Mouse (Mus musculus) MEL (cell line): ENCODE data around the gene Slc22a17. TPM values are rescaled to one million over a fixed set of nuclear protein-coding genes. Genes with fewer than 3 reads are reported as not detected.
A peak's percentile ranks its signal among the peaks of the same experiment; 100 is the strongest.

ENCODE experiments used
- DNase-seq: peaks from one replicate; pipeline ENCODE4 v3.0.0; 2011; ENCODE audit warnings: low read depth, low spot score
- H3K27ac ChIP-seq: 2 replicates; pipeline ENCODE4 v1.5.1; 2012; ENCODE audit warnings: low read depth, mild to moderate bottlenecking, control low read depth, low read length, moderate library complexity; ENCODE audit not compliant: control insufficient read depth
- H3K27me3 ChIP-seq, 2 experiments: fragments of 150-350 bp in 1 of 2; sonication (generic) in 1 of 2; 2 replicates each; pipeline ENCODE4 v1.6.1; 2012; ENCODE audit warnings: low read length in 2 of 2, mild to moderate bottlenecking in 2 of 2, improper control_type of control experiment in 1 of 2, moderate library complexity in 1 of 2; ENCODE audit not compliant: insufficient read depth in 2 of 2, control insufficient read depth in 1 of 2
- H3K36me3 ChIP-seq, 2 experiments: 2 replicates each; pipeline ENCODE4 v1.6.1; 2012 to 2014; ENCODE audit warnings: low read length in 2 of 2, improper control_type of control experiment in 1 of 2, inconsistent platforms in 1 of 2, mild to moderate bottlenecking in 1 of 2; ENCODE audit not compliant: insufficient read depth in 2 of 2, control insufficient read depth in 1 of 2
- H3K4me1 ChIP-seq, 2 experiments: fragments of 150-350 bp in 1 of 2; sonication (generic) in 1 of 2; 2 replicates each; pipeline ENCODE4 v1.6.1; 2012; ENCODE audit warnings: low read length in 2 of 2, improper control_type of control experiment in 1 of 2, mild to moderate bottlenecking in 1 of 2; ENCODE audit not compliant: insufficient read depth in 2 of 2, control insufficient read depth in 1 of 2
- H3K4me3 ChIP-seq, 2 experiments: fragments of 150-350 bp in 1 of 2; sonication (generic) in 1 of 2; 2 replicates each; pipeline ENCODE4 v1.5.1; 2012; ENCODE audit warnings: low read depth in 2 of 2, low read length in 2 of 2, mild to moderate bottlenecking in 2 of 2, moderate library complexity in 2 of 2, control low read depth in 1 of 2, improper control_type of control experiment in 1 of 2; ENCODE audit not compliant: control insufficient read depth in 1 of 2, insufficient read depth in 1 of 2
- H3K79me2 ChIP-seq: 2 replicates; pipeline ENCODE4 v1.6.1; 2012; ENCODE audit warnings: mild to moderate bottlenecking, low read length, moderate library complexity; ENCODE audit not compliant: control insufficient read depth, poor library complexity, insufficient read depth
- H3K9ac ChIP-seq: 2 replicates; pipeline ENCODE4 v1.6.1; 2012; ENCODE audit warnings: low read depth, mild to moderate bottlenecking, control low read depth, low read length, moderate library complexity; ENCODE audit not compliant: control insufficient read depth, poor library complexity, severe bottlenecking
- H3K9me3 ChIP-seq: fragments of 150-350 bp; sonication (generic); replicated peaks from 2 replicates; pipeline ENCODE4 v1.6.1; 2012; ENCODE audit warnings: mild to moderate bottlenecking, low read length, improper control_type of control experiment, moderate library complexity; ENCODE audit not compliant: insufficient read depth
- BHLHE40 ChIP-seq: IDR thresholded peaks from 2 replicates; pipeline ENCODE4 v1.6.1; 2012; ENCODE audit warnings: low read depth, mild to moderate bottlenecking, inconsistent platforms, low read length, improper control_type of control experiment, borderline replicate concordance
- CHD1 ChIP-seq: IDR thresholded peaks from 2 replicates; pipeline ENCODE4 v1.6.1; 2012; ENCODE audit warnings: low read depth, mild to moderate bottlenecking, inconsistent platforms, low read length, improper control_type of control experiment
- CHD2 ChIP-seq: IDR thresholded peaks from 2 replicates; pipeline ENCODE4 v1.6.1; 2011; ENCODE audit warnings: low read length, improper control_type of control experiment
- ELF1 ChIP-seq: IDR thresholded peaks from 2 replicates; pipeline ENCODE4 v1.6.1; 2014; ENCODE audit warnings: low read depth, mild to moderate bottlenecking, inconsistent platforms, low read length, improper control_type of control experiment, moderate library complexity
- ETS1 ChIP-seq: IDR thresholded peaks from 2 replicates; pipeline ENCODE4 v1.6.1; 2012; ENCODE audit warnings: low read depth, mild to moderate bottlenecking, inconsistent platforms, low read length, improper control_type of control experiment, moderate library complexity
- GABPA ChIP-seq: IDR thresholded peaks from 2 replicates; pipeline ENCODE4 v1.6.1; 2012; ENCODE audit warnings: low read depth, mild to moderate bottlenecking, inconsistent platforms, low read length, improper control_type of control experiment, moderate library complexity
- GATA1 ChIP-seq: IDR thresholded peaks from 2 replicates; pipeline ENCODE4 v1.6.1; 2011; ENCODE audit warnings: low read depth, low read length, improper control_type of control experiment
- HCFC1 ChIP-seq: IDR thresholded peaks from 2 replicates; pipeline ENCODE4 v1.6.1; 2012; ENCODE audit warnings: low read depth, mild to moderate bottlenecking, inconsistent platforms, low read length, improper control_type of control experiment, moderate library complexity
- JUND ChIP-seq: IDR thresholded peaks from 2 replicates; pipeline ENCODE4 v1.6.1; 2011; ENCODE audit warnings: low read depth, mild to moderate bottlenecking, improper control_type of control experiment, low read length
- MAZ ChIP-seq: IDR thresholded peaks from 2 replicates; pipeline ENCODE4 v1.6.1; 2012; ENCODE audit warnings: low read depth, mild to moderate bottlenecking, inconsistent platforms, low read length, improper control_type of control experiment
- MYB ChIP-seq: IDR thresholded peaks from 2 replicates; pipeline ENCODE4 v1.6.1; 2011; ENCODE audit warnings: mild to moderate bottlenecking, low read depth, low read length, improper control_type of control experiment
- MYC ChIP-seq: IDR thresholded peaks from 2 replicates; pipeline ENCODE4 v1.6.1; 2011; ENCODE audit warnings: low read depth, mild to moderate bottlenecking, low read length, improper control_type of control experiment, moderate library complexity
- NELFE ChIP-seq: IDR thresholded peaks from 2 replicates; pipeline ENCODE4 v1.6.1; 2011; ENCODE audit warnings: low read depth, low read length, improper control_type of control experiment
- NRF1 ChIP-seq: IDR thresholded peaks from 2 replicates; pipeline ENCODE4 v1.6.1; 2014; ENCODE audit warnings: low read depth, mild to moderate bottlenecking, inconsistent platforms, low read length, improper control_type of control experiment, moderate library complexity; ENCODE audit not compliant: poor library complexity, insufficient read depth, severe bottlenecking
- POLR2A ChIP-seq, 2 experiments: IDR thresholded peaks; 2 replicates each; pipeline ENCODE4 v1.6.1; 2011 to 2012; ENCODE audit warnings: low read length in 2 of 2, mild to moderate bottlenecking in 2 of 2, control low read depth in 1 of 2, improper control_type of control experiment in 1 of 2, low read depth in 1 of 2, moderate library complexity in 1 of 2; ENCODE audit not compliant: control insufficient read depth in 1 of 2, insufficient read depth in 1 of 2, poor library complexity in 1 of 2
- POLR2AphosphoS2 ChIP-seq: IDR thresholded peaks from 2 replicates; pipeline ENCODE4 v1.6.1; 2011; ENCODE audit warnings: low read length, improper control_type of control experiment
- SIN3A ChIP-seq: IDR thresholded peaks from 2 replicates; pipeline ENCODE4 v1.6.1; 2012; ENCODE audit warnings: low read length, improper control_type of control experiment, inconsistent platforms
- SMC3 ChIP-seq: IDR thresholded peaks from 2 replicates; pipeline ENCODE4 v1.6.1; 2011; ENCODE audit warnings: low read depth, low read length, improper control_type of control experiment
- TAL1 ChIP-seq: IDR thresholded peaks from 2 replicates; pipeline ENCODE4 v1.6.1; 2012; ENCODE audit warnings: mild to moderate bottlenecking, inconsistent platforms, low read length, moderate library complexity, mixed read lengths
- UBTF ChIP-seq: IDR thresholded peaks from 2 replicates; pipeline ENCODE4 v1.6.1; 2012; ENCODE audit warnings: low read depth, mild to moderate bottlenecking, inconsistent platforms, low read length, improper control_type of control experiment, moderate library complexity, borderline replicate concordance; ENCODE audit not compliant: insufficient read depth
- USF1 ChIP-seq: IDR thresholded peaks from 2 replicates; pipeline ENCODE4 v1.6.1; 2014; ENCODE audit warnings: low read depth, mild to moderate bottlenecking, inconsistent platforms, low read length, improper control_type of control experiment, moderate library complexity
- ZC3H11A ChIP-seq: IDR thresholded peaks from 2 replicates; pipeline ENCODE4 v1.6.1; 2012; ENCODE audit warnings: low read depth, mild to moderate bottlenecking, inconsistent platforms, low read length, improper control_type of control experiment
- ZKSCAN1 ChIP-seq: IDR thresholded peaks from 2 replicates; pipeline ENCODE4 v1.6.1; 2012; ENCODE audit warnings: low read depth, mild to moderate bottlenecking, inconsistent platforms, low read length, improper control_type of control experiment, moderate library complexity
- polyA plus RNA-seq, 2 experiments: library from polyadenylated mRNA; stranded (reverse) in 1 of 2; unstranded in 1 of 2; fragments of >175 nt in 1 of 2; fragments of >200 nt in 1 of 2; gene quantifications; 2 replicates each; pipeline versions ENCODE4 v1.2.1 to v1.2.4; 2012; ENCODE audit warnings: low replicate concordance in 2 of 2, low read depth in 1 of 2; ENCODE audit not compliant: insufficient read length in 2 of 2, insufficient read depth in 1 of 2, missing spikeins in 1 of 2
- total RNA-seq: library from RNA; depleted of rRNA; stranded (reverse); fragments of 300-350 nt; gene quantifications from 2 replicates; pipeline ENCODE4 v1.2.3, GENCODE M21; 2012

Gene Slc22a17
- total and polyA plus RNA-seq, 3 experiments: 0.31 to 1.1 TPM; not detected in 1

DNA sequence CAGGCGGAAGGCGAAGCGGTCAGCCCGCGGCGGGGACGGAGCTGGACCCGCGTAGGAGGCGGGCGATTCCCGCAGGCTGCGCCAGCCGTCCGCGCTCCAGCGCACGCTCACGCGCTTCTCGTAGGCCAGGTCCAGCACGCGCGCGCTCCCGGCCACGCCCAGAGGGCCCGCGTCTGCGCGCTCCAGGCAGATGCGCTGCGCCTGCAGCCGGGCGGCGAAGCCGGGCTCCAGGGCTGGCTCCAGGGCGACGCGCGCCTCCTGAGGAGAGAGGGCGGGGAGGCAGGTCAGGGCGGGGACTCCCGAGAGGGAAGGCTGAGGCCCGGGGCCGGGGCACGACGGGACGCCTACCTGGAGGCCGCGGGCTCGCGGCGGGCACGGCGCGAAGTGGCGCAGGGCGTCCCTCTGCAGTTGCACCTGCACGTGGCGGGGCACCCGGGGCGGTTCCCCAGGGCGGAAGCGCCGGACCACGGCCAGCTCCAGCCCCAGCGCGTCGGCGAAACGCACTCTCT lies 36.3 kb downstream of the Slc22a17 start (continued):
- peak; percentile 41; the same call in 1 of the 2 replicates for TF ChIP-seq SIN3A
- TF ChIP-seq POLR2AphosphoS2: peak; percentile 50; the same call in 1 of the 2 replicates
- TF ChIP-seq USF1: peak; percentile 32; the same call in 1 of the 2 replicates
- peak; percentile 66 for TF ChIP-seq HCFC1
- no peak for TF ChIP-seq TAL1
- peak; percentile 55 to 77; a peak in 3 of 4 replicates for TF ChIP-seq POLR2A (IDR thresholded peaks at IDR 0.05; ENCODE audit: control insufficient read depth in 1 of 2, insufficient read depth in 1 of 2, low read depth in 1 of 2, low read length in 2 of 2, poor library complexity in 1 of 2)
- peak; percentile 90; the same call in 1 of the 2 replicates for TF ChIP-seq UBTF
- TF ChIP-seq GABPA: no peak
- TF ChIP-seq, all 39 proteins: peak for 16

DNA sequence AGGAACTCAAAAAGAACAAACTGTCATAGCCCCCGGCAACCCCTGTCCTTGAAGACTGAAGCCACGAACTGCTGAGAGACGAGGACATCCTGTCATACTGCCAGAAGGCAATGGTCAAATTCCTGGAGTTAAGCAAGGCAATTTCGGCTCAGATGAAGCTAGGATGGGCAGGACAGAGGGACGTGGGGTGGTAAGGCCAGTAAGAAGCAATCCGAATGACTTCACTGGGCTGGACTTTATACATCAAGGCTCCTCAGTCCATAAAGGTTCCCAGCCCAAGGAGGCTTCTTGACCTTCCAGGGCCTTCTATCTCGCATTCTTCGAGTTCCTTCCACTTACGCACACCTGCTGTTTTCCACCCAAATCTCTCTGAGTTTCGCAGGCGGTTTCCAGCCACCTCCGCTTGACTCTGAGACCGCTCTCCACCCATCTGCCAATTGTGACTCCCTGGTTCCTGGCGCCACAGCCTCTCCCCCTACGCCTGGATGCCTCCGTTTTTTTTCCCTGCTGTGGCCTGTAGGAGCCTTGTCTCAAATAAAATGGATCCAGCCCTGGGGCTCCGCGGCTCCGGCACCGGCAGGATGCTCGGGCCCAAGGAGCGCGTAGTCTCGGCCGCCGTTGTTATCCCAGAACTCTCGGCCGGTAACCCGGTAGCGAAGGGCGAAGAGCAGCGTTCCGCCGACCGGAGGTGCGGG lies 36.9 kb downstream of the Slc22a17 start:
- Histone ChIP-seq H3K4me3 (peak overlapping the region; percentile 90 to 92), H3K27ac (no peak overlapping the region), H3K9ac (peak overlapping the region; percentile 90), H3K9me3 (no peaks in the 10 kb centered on the region), H3K27me3 (no peaks in the 10 kb centered on the region), H3K79me2 (peaks cover 2% of the 10 kb centered on the region; the same call in 1 of the 2 replicates), H3K36me3 (peaks cover 0 to 9% of the 10 kb centered on the region in 2 experiments; a peak in 1 of 4 replicates), H3K4me1 (peaks cover 3 to 11% of the 10 kb centered on the region in 2 experiments)
- TF ChIP-seq ETS1: no peak
- no peak for TF ChIP-seq NRF1
- TF ChIP-seq MYB: no peak
- no peak for TF ChIP-seq ELF1
- no peak for TF ChIP-seq JUND
- TF ChIP-seq SIN3A: no peak
- TF ChIP-seq SMC3: no peak
- TF ChIP-seq BHLHE40: no peak
- no peak for TF ChIP-seq POLR2A (IDR thresholded peaks at IDR 0.05; ENCODE audit: control insufficient read depth in 1 of 2, insufficient read depth in 1 of 2, low read depth in 1 of 2, low read length in 2 of 2, poor library complexity in 1 of 2)
- TF ChIP-seq TAL1: no peak
- TF ChIP-seq NELFE: no peak
- TF ChIP-seq MYC: no peak
- no peak for TF ChIP-seq CHD2
- TF ChIP-seq CHD1: no peak
- TF ChIP-seq GATA1: no peak
- no peak for TF ChIP-seq HCFC1
- TF ChIP-seq ZKSCAN1: no peak
- TF ChIP-seq ZC3H11A: no peak
- no peak for TF ChIP-seq MAZ
- DNase-seq: no peak
